Mouse (Mus musculus): Measurements from ENCODE around the gene Socs5. TPM values are rescaled to one million over a fixed set of nuclear protein-coding genes. Genes with fewer than 3 reads are reported as not detected.
A peak's percentile ranks its signal among the peaks of the same experiment; 100 is the strongest.

Socs5 gene
- polyA plus RNA-seq, 1 experiment from 2014 or later: 15.6 TPM

- WGBS: 65% methylated on average over 9 of the region's 9 CpGs
- Histone ChIP-seq H3K4me3 (ENCODE audit: low read length) (no peak overlapping the region), H3K4me2 (replicated peaks; ENCODE audit: low read depth, low read length) (no peak overlapping the region), H3K27me3 (ENCODE audit: insufficient read depth, low read length) (no peaks in the 10 kb centered on the region), H3K27ac (ENCODE audit: low read length) (peak overlapping the region; percentile 84), H3K36me3 (ENCODE audit: insufficient read depth, low read length) (no peaks in the 10 kb centered on the region), H3K9ac (replicated peaks; ENCODE audit: low read length) (no peak overlapping the region), H3K9me3 (ENCODE audit: low read length) (peaks cover 4% of the 10 kb centered on the region; the same call in 1 of the 2 replicates), H3K4me1 (ENCODE audit: insufficient read depth, low read length) (peaks cover 44% of the 10 kb centered on the region)
- ATAC-seq (ENCODE audit: low FRiP score, low TSS enrichment): peak; percentile 42
Observed at GRCm38 (mm10) chr17:87174651-87175331, 67.3 kb downstream of the Socs5 start.

GRCm38 (mm10) chr17:87176066-87177012 is 68.9 kb downstream of the Socs5 start:
- Histone ChIP-seq H3K4me1 (ENCODE audit: insufficient read depth, low read length) (peaks cover 52% of the 10 kb centered on the region), H3K4me2 (replicated peaks; ENCODE audit: low read depth, low read length) (no peak overlapping the region), H3K4me3 (ENCODE audit: low read length) (no peak overlapping the region), H3K27me3 (ENCODE audit: insufficient read depth, low read length) (no peaks in the 10 kb centered on the region), H3K27ac (ENCODE audit: low read length) (peak overlapping the region; percentile 68), H3K9me3 (ENCODE audit: low read length) (peaks cover 4% of the 10 kb centered on the region; the same call in 1 of the 2 replicates), H3K9ac (replicated peaks; ENCODE audit: low read length) (no peak overlapping the region), H3K36me3 (ENCODE audit: insufficient read depth, low read length) (no peaks in the 10 kb centered on the region)
- peak; percentile 46; the same call in 1 of the 2 replicates for ATAC-seq (ENCODE audit: low FRiP score, low TSS enrichment)
- WGBS: 61% methylated on average over 17 of the region's 17 CpGs

- Histone ChIP-seq H3K4me3 (ENCODE audit: low read length) (no peak overlapping the region), H3K4me1 (ENCODE audit: insufficient read depth, low read length) (peaks cover 50% of the 10 kb centered on the region), H3K9ac (replicated peaks; ENCODE audit: low read length) (no peak overlapping the region; the same call in 1 of the 2 replicates), H3K36me3 (ENCODE audit: insufficient read depth, low read length) (no peaks in the 10 kb centered on the region), H3K4me2 (replicated peaks; ENCODE audit: low read depth, low read length) (no peak overlapping the region), H3K27me3 (ENCODE audit: insufficient read depth, low read length) (no peaks in the 10 kb centered on the region), H3K9me3 (ENCODE audit: low read length) (no peaks in the 10 kb centered on the region), H3K27ac (ENCODE audit: low read length) (no peak overlapping the region)
- ATAC-seq (ENCODE audit: low FRiP score, low TSS enrichment): no peak
- 47% methylated on average over 16 of the region's 16 CpGs for WGBS
Observed at GRCm38 (mm10) chr17:87178596-87179590, 71.4 kb downstream of the Socs5 start.

GRCm38 (mm10) chr17:87179939-87180550 is 72.6 kb downstream of the Socs5 start:
- H3K4me2 ChIP-seq (replicated peaks; ENCODE audit: low read depth, low read length): no peak overlapping the region
- peaks cover 41% of the 10 kb centered on the region for H3K4me1 ChIP-seq (ENCODE audit: insufficient read depth, low read length)
- peak overlapping the region; percentile 34; the same call in 1 of the 2 replicates for H3K27ac ChIP-seq (ENCODE audit: low read length)
- H3K36me3 ChIP-seq (ENCODE audit: insufficient read depth, low read length): no peaks in the 10 kb centered on the region
- H3K9me3 ChIP-seq (ENCODE audit: low read length): no peaks in the 10 kb centered on the region
- no peaks in the 10 kb centered on the region for H3K27me3 ChIP-seq (ENCODE audit: insufficient read depth, low read length)
- H3K4me3 ChIP-seq (ENCODE audit: low read length): no peak overlapping the region
- 79% methylated on average over 9 of the region's 9 CpGs for WGBS
- no peak overlapping the region; the same call in 1 of the 2 replicates for H3K9ac ChIP-seq (replicated peaks; ENCODE audit: low read length)
- peak; percentile 62 for ATAC-seq (ENCODE audit: low FRiP score, low TSS enrichment)

GRCm38 (mm10) chr17:87181683-87182346 is 74.3 kb downstream of the Socs5 start:
- ATAC-seq (ENCODE audit: low FRiP score, low TSS enrichment): no peak
- no peaks in the 10 kb centered on the region for H3K27me3 ChIP-seq (ENCODE audit: insufficient read depth, low read length)
- H3K4me1 ChIP-seq (ENCODE audit: insufficient read depth, low read length): peaks cover 41% of the 10 kb centered on the region
- no peaks in the 10 kb centered on the region for H3K9me3 ChIP-seq (ENCODE audit: low read length)
- H3K4me2 ChIP-seq (replicated peaks; ENCODE audit: low read depth, low read length): no peak overlapping the region
- no peak overlapping the region for H3K4me3 ChIP-seq (ENCODE audit: low read length)
- H3K9ac ChIP-seq (replicated peaks; ENCODE audit: low read length): no peak overlapping the region
- no peak overlapping the region for H3K27ac ChIP-seq (ENCODE audit: low read length)
- 71% methylated on average over 8 of the region's 8 CpGs for WGBS
- H3K36me3 ChIP-seq (ENCODE audit: insufficient read depth, low read length): no peaks in the 10 kb centered on the region

- no peaks in the 10 kb centered on the region for H3K36me3 ChIP-seq (ENCODE audit: insufficient read depth, low read length)
- peaks cover 27% of the 10 kb centered on the region for H3K4me1 ChIP-seq (ENCODE audit: insufficient read depth, low read length)
- H3K9me3 ChIP-seq (ENCODE audit: low read length): no peaks in the 10 kb centered on the region
- no peak overlapping the region for H3K27ac ChIP-seq (ENCODE audit: low read length)
- no peaks in the 10 kb centered on the region for H3K27me3 ChIP-seq (ENCODE audit: insufficient read depth, low read length)
- H3K4me2 ChIP-seq (replicated peaks; ENCODE audit: low read depth, low read length): no peak overlapping the region
- H3K9ac ChIP-seq (replicated peaks; ENCODE audit: low read length): no peak overlapping the region
- 33% methylated on average over 11 of the region's 11 CpGs for WGBS
- no peak overlapping the region for H3K4me3 ChIP-seq (ENCODE audit: low read length)
- peak; percentile 44 for ATAC-seq (ENCODE audit: low FRiP score, low TSS enrichment)
Observed at GRCm38 (mm10) chr17:87185461-87186066, 78.1 kb downstream of the Socs5 start.

GRCm38 (mm10) chr17:87187005-87187404 is 79.5 kb downstream of the Socs5 start:
- no peak; the same call in 1 of the 2 replicates for ATAC-seq (ENCODE audit: low FRiP score, low TSS enrichment)
- no peak overlapping the region for H3K27ac ChIP-seq (ENCODE audit: low read length)
- H3K36me3 ChIP-seq (ENCODE audit: insufficient read depth, low read length): no peaks in the 10 kb centered on the region
- peaks cover 27% of the 10 kb centered on the region for H3K4me1 ChIP-seq (ENCODE audit: insufficient read depth, low read length)
- 51% methylated on average over 17 of the region's 17 CpGs for WGBS
- no peaks in the 10 kb centered on the region for H3K27me3 ChIP-seq (ENCODE audit: insufficient read depth, low read length)
- no peak overlapping the region for H3K9ac ChIP-seq (replicated peaks; ENCODE audit: low read length)
- no peak overlapping the region for H3K4me2 ChIP-seq (replicated peaks; ENCODE audit: low read depth, low read length)
- H3K9me3 ChIP-seq (ENCODE audit: low read length): no peaks in the 10 kb centered on the region
- no peak overlapping the region for H3K4me3 ChIP-seq (ENCODE audit: low read length)
